Mouse (Mus musculus): ENCODE measurements at regions not wholly inside any gene's neighbourhood (a gene's known extent, or its start where the extent isn't known, plus 50 kb on each side); places are given as distances from the start of the nearest gene placed in this dataset.

DNA sequence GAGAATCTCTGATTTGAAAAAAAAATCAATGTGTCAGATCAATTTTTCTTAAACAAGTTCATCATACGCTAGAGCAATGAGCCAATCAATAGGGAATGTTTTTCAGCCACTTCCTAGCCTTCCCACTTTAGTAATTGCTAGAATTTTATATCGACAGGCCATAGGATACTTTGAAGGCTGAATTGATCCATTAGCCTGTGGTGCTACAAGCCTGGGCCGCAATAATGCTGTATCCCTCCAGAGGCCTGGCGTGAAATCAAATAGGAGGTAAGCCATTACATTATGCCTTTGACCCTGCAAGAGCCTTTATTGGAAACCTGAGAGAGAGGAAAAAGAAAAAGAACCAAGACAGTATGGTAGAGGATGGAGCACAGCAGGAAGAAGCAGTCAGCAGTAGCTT lies 53.7 kb upstream of the Gm11232 start:
- DNase-seq (ENCODE audit: low spot score in 2 of 2) = no peak

DNA sequence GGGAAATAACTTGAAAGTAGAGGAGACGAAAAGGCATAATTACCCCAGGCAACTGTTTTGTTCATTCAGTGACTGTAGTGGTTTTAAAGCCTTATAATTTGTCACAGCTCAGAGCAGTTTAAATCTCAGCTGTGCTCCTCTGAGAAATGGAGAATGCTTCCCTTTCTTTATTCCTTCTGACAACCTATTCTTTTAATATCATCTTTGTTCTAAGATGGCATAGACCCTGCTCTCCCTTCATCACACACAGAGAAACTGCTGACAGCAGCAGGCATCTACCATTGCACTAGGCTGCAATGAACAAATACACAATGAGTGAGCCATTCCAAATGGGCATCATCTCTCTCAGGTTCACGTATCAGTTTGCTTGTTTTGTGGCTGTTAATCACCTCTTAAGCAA lies 50.5 kb upstream of the Gm11232 start:
- no peak for DNase-seq (ENCODE audit: low spot score in 2 of 2)
